Mouse (Mus musculus) ovary, adult 18-20 months (tissue): ENCODE data around the gene Slc17a5.
A peak's percentile ranks its signal among the peaks of the same experiment; 100 is the strongest.
"Not testable (repeated sequence)": the region's sequence is repeated elsewhere in the genome, so short reads cannot be mapped to it uniquely, and the experiment has no call there.

ENCODE experiments used
- DNase-seq: peaks from one replicate; pipeline ENCODE4 v3.0.0; 2022; ENCODE audit warnings: low spot score, mixed read lengths

Gene Slc17a5

DNA sequence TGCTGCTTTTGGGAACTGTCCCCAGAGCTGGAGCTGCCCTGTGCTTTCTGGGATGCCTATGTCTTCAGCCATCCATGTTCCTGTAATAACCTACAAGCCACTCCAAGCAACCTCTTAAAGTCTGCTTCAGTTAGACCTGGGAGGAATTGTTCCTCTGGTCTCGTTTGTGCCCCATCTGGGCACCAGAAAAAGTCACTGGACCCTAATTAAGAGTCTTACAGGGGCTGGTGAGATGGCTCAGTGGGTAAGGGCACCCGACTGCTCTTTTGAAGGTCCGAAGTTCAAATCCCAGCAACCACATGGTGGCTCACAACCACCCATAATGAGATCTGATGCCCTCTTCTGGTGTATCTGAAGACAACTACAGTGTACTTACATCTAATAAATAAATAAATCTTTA lies 70.6 kb downstream of the Slc17a5 start:
- DNase-seq = not testable (repeated sequence)

DNA sequence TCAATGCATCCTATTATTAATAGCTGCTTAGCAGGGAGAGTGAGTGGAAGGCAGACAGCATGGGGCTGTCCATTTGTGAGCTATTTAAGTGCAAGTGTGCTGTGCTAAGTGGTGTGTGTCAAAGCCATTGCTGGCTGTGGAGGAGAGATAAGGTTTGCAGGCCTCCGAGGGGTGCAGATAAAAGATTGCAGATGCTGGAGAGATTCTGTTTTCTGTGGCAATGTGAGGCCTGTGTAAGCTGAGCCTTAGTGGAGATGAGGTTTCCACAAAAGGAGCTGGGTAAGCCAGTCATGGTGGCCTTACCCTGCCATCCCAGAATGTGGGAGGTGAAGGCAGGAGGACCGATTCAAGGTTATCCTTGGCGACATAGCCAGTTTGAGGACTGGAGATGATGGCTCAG lies 71.7 kb downstream of the Slc17a5 start:
- DNase-seq = no peak

DNA sequence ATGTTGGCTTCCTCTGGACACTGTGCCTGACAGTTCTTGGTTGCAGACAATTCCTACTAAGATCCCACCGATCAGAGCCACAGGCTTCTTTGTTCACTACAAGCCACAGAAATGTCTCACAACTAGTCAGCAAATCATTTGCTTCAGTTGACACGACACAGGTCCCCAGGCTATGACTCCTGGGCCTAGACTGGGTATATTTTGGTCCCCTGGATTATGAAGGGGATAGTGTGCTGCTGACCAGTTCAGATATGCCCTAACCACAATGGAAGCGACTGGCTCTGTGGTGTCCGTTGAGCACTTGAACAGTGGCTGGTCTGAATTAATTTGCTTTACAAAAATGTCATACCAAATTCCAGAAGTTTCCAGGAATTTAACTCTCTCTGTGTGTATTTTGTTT lies 73.2 kb downstream of the Slc17a5 start:
- no peak for DNase-seq

DNA sequence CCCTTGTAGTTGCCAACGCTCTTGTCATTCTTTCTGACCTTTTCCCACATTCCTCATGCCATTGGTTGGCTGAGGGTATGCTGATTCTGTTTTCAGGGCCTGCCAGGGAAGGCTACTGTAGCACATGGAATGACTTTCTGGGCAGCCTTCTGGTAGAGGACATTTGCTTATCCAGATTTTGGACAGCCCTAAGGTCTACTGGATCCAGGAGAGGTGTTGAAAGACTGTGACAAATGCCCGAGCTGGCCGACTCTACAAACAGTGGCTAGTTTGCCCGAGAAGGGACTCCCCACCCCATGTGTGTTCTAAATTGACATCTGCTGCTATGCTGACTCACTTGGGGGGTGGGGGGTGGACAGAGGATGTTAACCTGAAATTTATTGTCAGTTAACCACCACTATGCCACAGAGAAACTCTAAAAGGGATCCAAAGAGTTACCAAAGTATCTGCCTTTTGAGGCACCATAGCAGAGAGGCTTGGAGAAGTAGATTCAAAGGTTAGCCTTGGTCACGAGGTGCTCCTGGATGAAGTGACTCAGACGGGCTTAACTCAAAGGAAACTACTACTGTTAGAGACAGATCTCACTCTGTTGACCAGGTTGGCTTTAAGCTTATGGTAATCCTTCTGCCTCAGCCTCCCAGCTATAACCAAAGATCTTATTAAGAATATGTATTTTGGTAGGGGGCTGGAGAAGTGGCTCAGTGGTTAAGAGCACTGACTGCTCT lies 73.9 kb downstream of the Slc17a5 start:
- DNase-seq = no peak

DNA sequence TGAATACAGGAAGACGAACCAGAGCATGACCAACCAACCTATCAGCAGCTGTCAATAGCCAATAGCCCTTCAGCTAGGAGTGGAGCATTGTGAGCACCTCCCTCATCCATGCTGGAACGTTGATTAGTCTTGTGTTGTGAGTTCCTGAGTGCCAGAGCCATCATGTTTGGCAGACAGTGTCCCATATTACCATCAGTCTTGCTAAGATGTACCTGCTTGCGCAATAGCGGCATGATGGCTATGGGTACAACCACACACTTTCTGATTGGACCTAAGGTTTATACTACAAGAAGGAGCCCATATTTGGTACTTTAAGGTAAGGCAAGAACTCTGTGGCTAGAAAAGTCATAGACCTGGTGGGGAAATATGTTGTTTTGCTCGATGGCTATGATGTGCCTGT lies 76.1 kb downstream of the Slc17a5 start:
- no peak for DNase-seq

DNA sequence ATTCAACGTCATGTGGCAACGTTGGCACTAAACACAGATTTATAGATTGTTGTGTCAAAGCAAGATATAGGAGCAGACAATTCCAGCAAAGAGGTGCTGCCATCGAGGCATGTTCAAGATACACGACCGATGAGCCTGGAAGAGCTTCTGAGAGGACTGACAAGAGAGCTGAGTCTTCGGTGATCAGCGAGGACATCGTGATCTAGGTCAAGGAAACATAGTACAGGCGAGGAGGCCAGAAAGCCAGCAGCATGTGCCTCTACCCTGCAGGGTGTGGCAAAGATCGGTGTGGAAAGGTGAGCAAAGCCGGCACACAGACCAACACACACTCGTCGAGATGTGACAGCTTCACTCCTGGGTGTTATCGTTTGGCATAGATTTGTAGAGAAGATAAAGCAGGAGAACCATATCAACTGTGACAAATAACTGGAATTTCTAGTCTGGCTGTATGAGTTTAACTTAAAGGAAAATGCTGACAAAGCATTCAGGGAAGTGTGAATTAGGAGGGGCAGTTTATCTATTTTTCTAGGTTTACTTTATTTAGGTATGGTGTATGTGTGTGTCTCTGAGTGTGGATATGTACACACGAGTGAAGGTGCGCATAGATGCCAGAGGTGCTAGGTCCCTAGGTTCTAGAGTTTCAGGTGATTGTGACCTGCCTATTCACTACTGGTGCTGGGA lies 79.6 kb downstream of the Slc17a5 start:
- no peak for DNase-seq

DNA sequence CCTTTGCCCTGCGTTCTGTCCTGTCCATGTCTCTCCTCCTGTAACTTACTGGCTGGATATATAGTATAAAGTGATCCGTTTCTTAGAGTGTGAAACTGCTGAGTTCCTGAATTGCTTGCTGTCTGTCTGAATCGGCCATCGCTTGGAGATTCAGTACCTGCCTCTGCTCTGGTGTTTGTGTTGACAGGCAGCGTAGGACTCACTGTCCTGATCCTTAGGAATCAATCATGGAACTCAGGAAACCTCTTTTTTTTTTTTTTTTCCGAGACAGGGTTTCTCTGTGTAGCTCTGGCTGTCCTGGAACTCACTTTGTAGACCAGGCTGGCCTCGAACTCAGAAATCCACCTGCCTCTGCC lies 81.1 kb downstream of the Slc17a5 start:
- DNase-seq = no peak

DNA sequence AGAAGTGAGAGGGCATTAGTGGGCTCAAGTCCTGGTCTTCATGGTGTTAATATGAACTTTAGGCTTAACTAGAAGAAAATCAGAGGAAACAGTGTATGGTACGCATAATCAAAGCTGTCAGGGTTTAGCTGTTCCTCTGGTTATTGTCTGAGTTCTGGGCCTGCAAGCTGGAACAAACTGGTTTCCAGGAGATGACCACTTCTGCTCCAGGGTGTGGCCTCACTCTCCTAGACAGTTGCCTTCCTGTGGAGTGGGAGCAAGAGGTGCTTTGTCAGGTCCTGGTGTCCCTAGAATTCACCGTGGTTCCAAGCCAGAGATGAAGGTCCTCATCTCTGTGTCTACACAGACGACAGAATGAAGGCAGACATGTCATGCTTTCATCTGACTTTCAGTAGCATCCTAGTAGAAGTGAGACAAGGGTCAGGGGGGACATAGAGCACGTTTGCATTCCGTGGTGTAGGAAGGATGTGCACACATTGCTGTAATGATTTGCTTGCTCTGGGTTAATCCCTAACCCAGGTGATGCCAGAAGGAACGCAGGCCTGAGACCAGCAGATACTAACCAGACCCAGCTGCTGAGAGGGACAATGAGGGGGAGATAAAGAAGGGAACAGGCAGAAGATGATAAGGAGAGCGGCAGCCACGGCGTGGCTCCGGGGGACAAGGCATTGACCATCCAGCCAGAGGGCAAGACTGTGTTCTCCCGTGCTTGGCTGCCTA lies 81.7 kb downstream of the Slc17a5 start:
- DNase-seq = no peak

DNA sequence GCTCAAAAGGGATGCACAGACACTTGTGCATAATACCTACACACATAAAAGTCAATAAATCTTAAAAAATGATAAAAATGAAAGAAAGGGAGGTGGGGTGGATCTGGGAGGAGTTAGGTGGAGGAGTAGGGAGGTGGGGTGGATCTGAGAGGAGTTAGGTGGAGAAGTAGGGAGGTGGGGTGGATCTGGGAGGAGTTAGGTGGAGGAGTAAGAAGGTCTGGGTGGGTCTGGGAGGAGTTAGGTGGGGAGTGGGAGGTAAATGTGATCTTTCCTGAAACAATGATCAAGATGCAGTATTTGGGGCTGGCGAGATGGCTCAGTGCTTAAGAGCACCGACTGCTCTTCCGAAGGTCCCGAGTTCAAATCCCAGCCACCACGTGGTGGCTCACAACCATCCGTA lies 82.6 kb downstream of the Slc17a5 start:
- DNase-seq = no peak

DNA sequence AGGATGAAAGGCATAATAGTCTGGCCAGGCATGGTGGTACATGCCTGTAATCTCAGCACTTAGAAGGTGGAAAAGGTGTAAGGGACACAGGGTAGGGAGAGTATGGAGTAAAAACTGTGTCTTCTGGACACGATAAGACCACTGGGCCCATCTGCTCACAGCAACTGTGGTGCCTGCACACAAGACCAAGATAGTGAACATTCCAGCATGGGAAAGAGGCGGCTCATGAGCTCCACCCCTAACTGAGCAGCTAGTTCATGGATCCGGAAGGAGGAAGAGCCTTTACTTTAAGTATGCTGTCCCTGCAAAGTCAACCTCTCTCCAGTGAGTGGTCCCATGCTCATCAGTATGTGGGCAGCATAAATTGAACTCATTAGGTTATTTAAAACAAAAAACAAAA lies 83.2 kb downstream of the Slc17a5 start:
- DNase-seq = no peak

DNA sequence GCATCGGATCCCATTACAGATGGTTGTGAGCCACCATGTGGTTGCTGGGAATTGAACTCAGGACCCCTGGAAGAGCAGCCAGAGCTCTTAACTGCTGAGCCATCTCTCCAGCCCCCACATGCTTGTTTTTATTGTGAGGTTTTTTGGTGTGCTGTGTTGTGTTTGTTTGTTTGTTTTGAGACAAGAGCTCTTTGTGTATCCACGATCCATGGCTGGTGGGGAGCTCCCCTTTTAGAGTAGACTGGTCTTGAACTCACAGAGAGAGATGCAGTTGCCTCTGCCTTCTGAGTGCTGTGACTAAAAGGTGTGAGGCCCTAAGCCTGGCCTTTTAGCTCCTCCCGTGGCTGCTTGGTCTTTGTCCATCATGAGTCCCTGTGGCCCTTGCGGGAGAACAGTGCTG lies 83.7 kb downstream of the Slc17a5 start:
- DNase-seq = no peak

DNA sequence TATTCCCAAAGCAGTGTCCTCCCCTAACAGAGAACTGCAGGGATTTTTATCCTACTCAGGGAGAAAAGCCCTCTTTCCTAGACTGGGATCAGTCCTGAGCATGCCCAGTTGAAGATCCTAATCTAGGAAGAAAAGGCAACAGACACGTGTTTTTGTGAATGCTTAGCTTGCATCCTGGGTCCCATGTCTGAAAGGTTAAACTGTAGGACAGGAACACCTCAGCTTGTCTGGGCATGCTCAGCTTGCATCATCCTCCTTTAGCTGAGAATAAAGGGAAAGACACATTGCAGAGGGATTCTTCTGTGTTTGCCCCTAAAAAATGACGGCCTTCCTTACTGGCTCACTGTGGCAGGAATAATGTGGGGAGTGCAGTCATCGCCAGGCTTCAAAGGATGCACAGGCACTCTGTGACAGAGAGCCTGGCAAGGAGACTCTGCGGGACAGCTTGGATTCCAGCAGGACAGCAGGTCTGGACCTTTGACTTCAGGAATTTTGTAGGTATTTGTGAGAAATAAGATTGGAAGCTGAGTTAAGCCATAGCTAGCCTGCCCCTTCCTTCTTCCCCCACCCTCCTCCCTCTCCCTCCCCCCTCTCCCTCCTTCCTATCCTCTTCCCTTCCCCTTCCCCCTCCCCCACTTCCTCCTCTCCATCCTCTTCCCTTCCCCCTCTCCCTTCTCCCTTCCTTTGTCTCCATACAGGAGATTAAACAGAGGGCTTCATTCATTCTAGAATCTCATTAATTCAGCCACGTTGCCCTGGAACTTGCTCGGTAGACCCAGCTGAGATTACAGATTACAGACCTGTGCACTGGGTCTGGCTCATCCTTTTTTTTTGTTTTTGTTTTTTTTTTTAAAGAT lies 84.4 kb downstream of the Slc17a5 start:
- no peak for DNase-seq

DNA sequence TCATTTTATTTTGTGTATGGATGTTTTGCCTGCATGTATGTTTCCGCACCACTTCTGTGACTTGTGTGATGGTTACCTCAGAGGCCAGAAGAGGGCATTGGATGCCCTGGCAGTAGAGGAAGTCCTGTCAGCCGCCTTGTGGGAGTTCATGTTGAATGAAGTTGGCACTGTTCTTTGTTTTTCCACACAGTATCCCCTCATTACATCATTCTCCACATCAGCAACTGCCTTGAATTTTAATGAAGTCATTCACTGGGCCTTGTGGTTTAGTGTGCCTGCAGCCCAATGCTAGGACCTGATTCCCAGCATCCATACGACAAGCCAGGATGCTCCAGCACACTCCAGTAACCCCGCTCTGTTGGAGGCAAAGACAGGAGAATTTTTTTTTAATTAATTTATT lies 86.6 kb downstream of the Slc17a5 start:
- no peak for DNase-seq

DNA sequence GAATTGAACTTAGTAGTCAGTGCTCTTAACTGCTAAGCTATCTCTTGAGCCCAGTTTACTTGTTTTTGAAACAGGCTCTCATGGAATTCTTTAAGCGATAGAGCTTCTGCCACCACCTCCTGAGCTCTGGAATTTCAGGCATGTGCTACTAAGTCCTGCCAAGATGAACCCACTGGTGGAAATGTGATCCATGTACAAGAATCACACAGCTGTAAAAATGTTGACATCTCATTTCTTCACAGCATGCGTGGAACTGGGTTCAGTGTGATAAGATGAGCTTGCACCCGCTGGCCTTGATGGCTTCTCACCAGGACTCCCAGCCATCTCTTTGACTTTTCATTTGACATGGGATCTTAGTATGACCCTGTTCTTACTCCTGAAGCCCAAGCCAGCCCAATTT lies 87.5 kb downstream of the Slc17a5 start:
- no peak for DNase-seq

DNA sequence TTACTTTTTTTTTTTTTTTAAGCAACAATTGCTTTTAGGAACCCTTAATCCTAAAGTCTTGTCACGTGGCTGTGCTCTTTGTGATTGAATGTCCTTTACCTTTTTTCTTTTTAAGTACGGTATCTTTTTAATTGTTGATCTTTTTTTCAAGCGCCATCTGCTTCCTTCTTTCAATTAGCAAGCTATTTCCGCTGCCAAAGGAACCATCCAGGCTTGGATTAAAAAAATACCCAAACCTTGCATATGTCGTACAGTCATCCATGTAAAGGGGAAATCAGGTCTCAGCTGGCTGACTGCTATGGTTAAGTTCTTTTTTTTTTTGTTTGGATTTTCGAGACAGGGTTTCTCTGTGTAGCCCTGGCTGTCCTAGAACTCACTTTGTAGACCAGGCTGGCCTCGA lies 94.7 kb downstream of the Slc17a5 start:
- DNase-seq = no peak

DNA sequence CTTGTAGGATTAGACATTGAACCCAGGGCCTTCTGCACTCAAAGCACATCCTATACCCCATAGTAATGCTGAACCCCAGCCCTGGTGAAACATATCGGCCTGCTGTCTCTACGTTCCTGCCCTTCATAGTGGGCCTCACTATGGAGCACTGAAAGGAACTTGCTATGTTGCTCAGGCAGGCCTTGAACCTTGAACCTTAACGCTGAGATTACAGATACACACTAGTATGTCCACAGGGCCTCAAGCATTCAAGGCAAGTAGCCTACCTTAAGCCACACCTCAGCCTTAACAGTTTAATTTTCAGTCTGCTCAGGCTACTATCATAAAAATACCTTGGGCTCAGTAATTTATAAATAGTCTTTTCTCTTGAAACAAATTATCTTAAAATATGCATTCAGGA lies 95.6 kb downstream of the Slc17a5 start:
- DNase-seq = no peak

DNA sequence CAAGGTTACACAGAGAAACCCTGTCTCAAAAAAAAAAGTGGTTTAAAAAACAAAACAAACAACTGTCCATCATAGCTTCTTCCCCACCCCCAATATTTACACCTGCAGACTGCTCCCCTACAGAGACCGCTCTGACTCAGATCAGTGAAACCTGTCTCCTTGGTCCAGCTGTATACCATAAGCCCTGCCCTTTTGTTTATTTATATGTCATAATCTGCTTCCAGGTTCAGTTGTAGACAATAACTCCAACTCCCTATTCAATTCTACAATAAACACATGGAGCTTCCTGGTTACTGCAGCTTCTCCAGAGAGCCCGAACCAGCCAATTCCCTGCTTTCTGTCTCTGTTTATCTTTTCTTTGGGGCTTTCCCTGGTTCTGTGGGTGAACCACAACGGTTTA lies 96.7 kb downstream of the Slc17a5 start:
- DNase-seq = no peak

DNA sequence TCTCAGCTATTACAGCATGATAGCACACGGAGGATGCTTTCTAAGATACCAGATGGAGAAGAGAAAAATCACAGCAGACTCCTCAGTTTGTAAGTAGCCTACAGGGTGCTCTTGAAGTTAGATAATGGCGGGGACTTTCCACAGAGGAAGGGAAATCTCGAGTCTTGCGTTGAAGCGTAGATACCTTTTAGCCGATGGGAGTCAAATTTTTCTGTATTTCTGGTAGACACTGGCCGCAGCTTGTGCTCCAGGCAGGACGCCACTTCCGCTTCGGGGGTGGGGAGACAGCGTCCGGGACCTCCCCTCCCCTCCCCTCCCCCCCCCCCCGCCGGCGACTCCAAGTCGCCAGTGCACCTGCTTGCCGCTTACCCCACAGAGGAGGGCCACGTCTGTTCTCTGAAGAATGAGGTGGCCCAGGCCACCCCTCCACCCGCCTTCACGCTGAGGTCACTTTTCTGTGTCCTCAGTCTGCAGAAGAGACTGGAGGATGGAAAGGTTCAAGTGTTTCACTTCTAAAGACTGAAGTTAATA lies 98.9 kb downstream of the Slc17a5 start, which contains the start of gene Eef1a1:
Gene Eef1a1, minus strand, starts transcription at position 262 of the 531 bp plus-strand sequence.
- peak; percentile 35 for DNase-seq

DNA sequence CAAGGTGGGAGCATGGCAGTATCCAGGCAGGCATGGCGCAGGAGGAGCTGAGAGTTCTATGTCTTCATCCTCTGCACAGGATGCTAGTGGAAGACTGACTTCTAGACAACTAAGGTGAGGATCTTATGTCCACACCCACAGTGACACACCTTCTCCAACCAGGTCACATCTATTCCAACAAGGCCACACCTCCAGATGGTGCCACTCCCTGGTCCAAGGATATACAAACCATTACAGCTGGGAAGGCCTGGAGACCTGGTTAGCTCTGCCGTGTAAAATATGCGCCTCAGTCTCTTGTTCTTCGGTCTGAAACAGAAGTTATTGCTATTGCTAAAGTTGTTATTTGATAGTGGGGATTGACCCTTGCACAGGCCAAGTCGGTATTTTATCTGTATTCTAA lies 99.8 kb downstream of the Slc17a5 start:
- DNase-seq = not testable (repeated sequence)
